Mouse (Mus musculus) forebrain, embryonic 14.5 days (tissue): ENCODE data around the gene Pdzk1. TPM values are rescaled to one million over a fixed set of nuclear protein-coding genes. Genes with fewer than 3 reads are reported as not detected.

Experiments used
- ATAC-seq: fragments of 200-750 bp; cut with Nextera tagmentation; 2 replicates; pipeline ENCODE4 v1.8.0; 2017; ENCODE audit warnings: mild to moderate bottlenecking, moderate library complexity
- DNase-seq: peaks from one replicate; pipeline ENCODE4 v3.0.0-alpha.2; 2015; ENCODE audit warnings: low spot score
- H3K27ac ChIP-seq: fragments of 300-500 bp; sonication (generic); 2 replicates; pipeline ENCODE4 v1.5.1; 2014; ENCODE audit warnings: low read depth, mild to moderate bottlenecking, control low read depth, low read length, moderate library complexity
- H3K27me3 ChIP-seq: fragments of 300-500 bp; sonication (generic); replicated peaks from 2 replicates; pipeline ENCODE4 v1.6.1; 2014; ENCODE audit warnings: low read length, control low read depth, mixed read lengths; ENCODE audit not compliant: control insufficient read depth, insufficient read depth
- H3K36me3 ChIP-seq: fragments of 300-500 bp; sonication (generic); 2 replicates; pipeline ENCODE4 v1.6.1; 2014; ENCODE audit warnings: low read length, control low read depth; ENCODE audit not compliant: control insufficient read depth, insufficient read depth
- H3K4me1 ChIP-seq: fragments of 300-500 bp; sonication (generic); 2 replicates; pipeline ENCODE4 v1.6.1; 2014; ENCODE audit warnings: antibody characterized with exemption, low read length, control low read depth; ENCODE audit not compliant: control insufficient read depth, insufficient read depth
- H3K4me2 ChIP-seq: fragments of 300-500 bp; sonication (generic); 2 replicates; pipeline ENCODE4 v1.6.1; 2014; ENCODE audit warnings: mild to moderate bottlenecking, control low read depth, low read length
- H3K4me3 ChIP-seq: fragments of 300-500 bp; sonication (generic); 2 replicates; pipeline ENCODE4 v1.5.1; 2014; ENCODE audit warnings: low read depth, low read length, control low read depth
- H3K9ac ChIP-seq: fragments of 300-500 bp; sonication (generic); 2 replicates; pipeline ENCODE4 v1.6.1; 2014; ENCODE audit warnings: mild to moderate bottlenecking, low read length, control low read depth, moderate library complexity
- H3K9me3 ChIP-seq: fragments of 300-500 bp; sonication (generic); replicated peaks from 2 replicates; pipeline ENCODE4 v1.6.1; 2016; ENCODE audit warnings: low read length, control low read depth, mixed read lengths; ENCODE audit not compliant: control insufficient read depth
- WGBS: fragments of 180-500 bp; shearing (Covaris S2); extraction: QIAGEN DNeasy Blood & Tissue Kit; methylation state at CpG from one replicate; pipeline ENCODE4 v1.1.7; 2014; 5-methylcytosine and 5-hydroxymethylcytosine counted together
- polyA plus RNA-seq: library from polyadenylated mRNA; unstranded; fragments of >200 nt; fragmentation: Nextera tagmentation; extraction: Ambion mirVana; gene quantifications from 2 replicates; pipeline ENCODE4 v1.2.1, GENCODE M21; 2014

The Pdzk1 gene
- 0.28 TPM in 1 of 2 replicates, not detected in the other for polyA plus RNA-seq

- Histone ChIP-seq H3K4me1 (no peaks in the 10 kb centered on the region), H3K4me2 (0 out of 2 replicates have a peak within 1 kb of the TSS, but pooled peaks have one; percentile 12)
Observed at GRCm38 (mm10) chr3:96828984-96829383, at the start of gene Pdzk1, which contains the start of gene Cd160. Pdzk1 (plus strand) TSS chr3:96829284. Cd160 (minus strand) TSS chr3:96829351.

DNA sequence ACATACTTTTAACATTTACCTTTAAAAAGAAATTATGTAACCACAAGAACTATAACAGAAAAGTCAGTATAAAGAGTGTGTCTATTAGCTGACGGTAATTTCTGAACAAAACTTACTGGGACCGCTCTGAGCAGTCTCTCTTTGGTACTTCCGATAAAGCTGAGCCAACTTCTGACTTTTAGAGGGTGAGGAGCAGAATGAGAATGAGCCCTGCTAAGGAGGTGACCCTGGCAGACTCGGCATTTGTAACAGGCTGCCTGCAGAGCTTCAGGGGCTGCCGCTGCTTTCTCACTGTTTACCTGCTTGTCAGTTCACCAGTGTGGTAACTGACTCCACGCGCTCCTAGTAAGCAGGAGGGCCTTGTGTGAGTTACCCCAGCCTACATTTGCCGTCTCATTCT lies 46.8 kb upstream of the Pdzk1 start:
- ATAC-seq (no peak), DNase-seq (no peak)
- H3K4me1 ChIP-seq: no peaks in the 10 kb centered on the region
- no peak overlapping the region for H3K9ac ChIP-seq
- H3K4me2 ChIP-seq: no peak overlapping the region
- no peaks in the 10 kb centered on the region for H3K9me3 ChIP-seq
- WGBS: 79% methylated on average over 8 of the region's 8 CpGs
- H3K36me3 ChIP-seq: peaks cover 15% of the 10 kb centered on the region
- H3K27me3 ChIP-seq: no peaks in the 10 kb centered on the region
- H3K27ac ChIP-seq: no peak overlapping the region
- no peak overlapping the region for H3K4me3 ChIP-seq

More at GRCm38 (mm10) chr3:96828984-96829383, at the start of gene Pdzk1, which contains the start of gene Cd160:
- H3K9ac ChIP-seq: no peak within 1 kb of the TSS
- peak; percentile 23; the same call in 1 of the 2 replicates for ATAC-seq
- no peaks in the 10 kb centered on the region for H3K27me3 ChIP-seq
- H3K27ac ChIP-seq: no peak within 1 kb of the TSS
- DNase-seq: no peak
- no peaks in the 10 kb centered on the region for H3K36me3 ChIP-seq
- no peak within 1 kb of the TSS for H3K4me3 ChIP-seq
- 80% methylated on average over 1 of the region's 1 CpGs for WGBS
- no peaks in the 10 kb centered on the region for H3K9me3 ChIP-seq

DNA sequence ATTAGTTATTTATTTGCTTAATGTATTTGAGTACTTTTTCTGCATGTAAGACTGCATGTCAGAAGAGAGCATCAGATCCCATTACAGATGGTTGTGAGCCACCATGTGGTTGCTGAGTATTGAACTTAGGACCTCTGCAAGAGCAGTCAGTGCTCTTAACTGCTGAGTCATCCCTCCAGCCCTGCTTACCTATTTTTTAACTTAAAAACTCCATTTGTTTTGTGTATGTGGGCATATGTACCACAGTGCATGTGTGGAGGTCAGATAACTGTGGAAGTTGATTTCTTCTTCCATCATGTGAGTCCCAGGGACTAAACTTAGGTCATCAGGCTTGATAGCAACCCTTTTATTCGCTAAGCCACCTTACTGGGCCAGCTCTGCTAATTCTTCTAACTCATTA lies 41.3 kb upstream of the Pdzk1 start:
- Histone ChIP-seq H3K27me3 (no peaks in the 10 kb centered on the region), H3K9ac (no peak overlapping the region), H3K27ac (no peak overlapping the region), H3K36me3 (peaks cover 49% of the 10 kb centered on the region), H3K4me3 (no peak overlapping the region), H3K9me3 (no peaks in the 10 kb centered on the region), H3K4me2 (no peak overlapping the region), H3K4me1 (no peaks in the 10 kb centered on the region)
- WGBS: 90% methylated on average over 1 of the region's 1 CpGs
- DNase-seq: no peak
- ATAC-seq: no peak

DNA sequence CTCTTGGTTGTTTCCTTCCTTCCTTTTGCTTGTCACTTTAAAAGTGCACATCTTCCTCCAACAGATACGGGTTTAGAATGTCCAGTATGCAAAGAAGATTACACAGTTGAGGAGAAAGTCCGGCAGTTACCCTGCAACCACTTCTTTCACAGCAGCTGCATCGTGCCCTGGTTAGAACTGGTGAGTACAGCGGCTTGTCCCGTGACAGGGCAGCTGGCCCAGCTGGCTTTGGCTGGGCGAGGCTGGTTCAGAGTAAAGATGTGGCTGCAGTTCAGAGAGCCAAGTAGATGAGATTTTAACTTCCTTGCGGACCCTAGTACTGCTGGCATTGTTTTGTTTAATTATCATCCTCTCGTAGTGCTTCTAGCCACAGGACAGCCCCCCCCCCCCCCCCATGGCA lies 40.6 kb upstream of the Pdzk1 start:
- ATAC-seq (no peak), DNase-seq (no peak)
- H3K4me2 ChIP-seq: no peak overlapping the region
- H3K36me3 ChIP-seq: peaks cover 49% of the 10 kb centered on the region
- no peak overlapping the region for H3K4me3 ChIP-seq
- 84% methylated on average over 8 of the region's 8 CpGs for WGBS
- no peak overlapping the region for H3K9ac ChIP-seq
- H3K4me1 ChIP-seq: no peaks in the 10 kb centered on the region
- no peaks in the 10 kb centered on the region for H3K27me3 ChIP-seq
- no peaks in the 10 kb centered on the region for H3K9me3 ChIP-seq
- no peak overlapping the region for H3K27ac ChIP-seq

GRCm38 (mm10) chr3:96800254-96800653 lies 28.8 kb upstream of the Pdzk1 start:
- WGBS: 89% methylated on average over 11 of the region's 11 CpGs
- DNase-seq (no peak), ATAC-seq (no peak)
- Histone ChIP-seq H3K27ac (no peak overlapping the region), H3K4me2 (no peak overlapping the region), H3K9ac (no peak overlapping the region), H3K4me1 (no peaks in the 10 kb centered on the region), H3K27me3 (no peaks in the 10 kb centered on the region), H3K9me3 (no peaks in the 10 kb centered on the region), H3K36me3 (peaks cover 7% of the 10 kb centered on the region; the same call in 1 of the 2 replicates), H3K4me3 (no peak overlapping the region)

- H3K4me2 ChIP-seq: no peak overlapping the region
- DNase-seq (no peak), ATAC-seq (no peak)
- no peaks in the 10 kb centered on the region for H3K27me3 ChIP-seq
- H3K9ac ChIP-seq: no peak overlapping the region
- H3K9me3 ChIP-seq: no peaks in the 10 kb centered on the region
- H3K27ac ChIP-seq: no peak overlapping the region
- no peaks in the 10 kb centered on the region for H3K36me3 ChIP-seq
- H3K4me3 ChIP-seq: no peak overlapping the region
- H3K4me1 ChIP-seq: no peaks in the 10 kb centered on the region
- WGBS: 100% methylated on average over 1 of the region's 1 CpGs
Observed at GRCm38 (mm10) chr3:96802214-96802613, 26.9 kb upstream of the Pdzk1 start.

DNA sequence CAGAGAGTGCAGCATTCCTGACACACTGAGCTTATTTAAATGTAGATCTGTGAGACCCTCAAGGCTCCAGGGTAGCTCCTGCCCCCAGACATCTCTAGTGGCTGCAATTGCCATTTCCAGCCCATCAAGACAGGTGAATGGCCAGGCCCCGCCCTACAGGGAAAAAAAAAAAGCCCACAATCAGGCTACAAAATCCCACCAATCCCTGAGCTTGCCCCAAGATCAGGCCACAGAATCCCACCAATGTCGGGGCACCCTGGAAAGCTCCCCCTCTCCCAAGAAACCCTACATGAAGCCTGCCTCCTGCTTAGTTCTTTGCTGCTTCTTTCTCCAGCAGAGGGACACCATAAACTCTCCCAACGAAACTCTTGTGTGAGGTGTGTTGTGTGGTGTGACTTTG lies 20.9 kb upstream of the Pdzk1 start:
- 74% methylated on average over 3 of the region's 3 CpGs for whole genome bisulfite sequencing

GRCm38 (mm10) chr3:96808651-96809050 lies 20.4 kb upstream of the Pdzk1 start:
- Histone ChIP-seq H3K27ac (no peak overlapping the region), H3K9me3 (no peaks in the 10 kb centered on the region), H3K9ac (no peak overlapping the region), H3K4me1 (no peaks in the 10 kb centered on the region), H3K4me3 (no peak overlapping the region), H3K36me3 (no peaks in the 10 kb centered on the region), H3K27me3 (no peaks in the 10 kb centered on the region), H3K4me2 (no peak overlapping the region)
- DNase-seq (no peak), ATAC-seq (no peak)
- WGBS: 77% methylated on average over 3 of the region's 3 CpGs

More for the DNA sequence above, 20.9 kb upstream of the Pdzk1 start:
- ATAC-seq (no peak), DNase-seq (no peak)
- Histone ChIP-seq H3K4me3 (no peak overlapping the region), H3K36me3 (no peaks in the 10 kb centered on the region), H3K4me2 (no peak overlapping the region), H3K4me1 (no peaks in the 10 kb centered on the region), H3K27me3 (no peaks in the 10 kb centered on the region), H3K9ac (no peak overlapping the region), H3K9me3 (no peaks in the 10 kb centered on the region), H3K27ac (no peak overlapping the region)

DNA sequence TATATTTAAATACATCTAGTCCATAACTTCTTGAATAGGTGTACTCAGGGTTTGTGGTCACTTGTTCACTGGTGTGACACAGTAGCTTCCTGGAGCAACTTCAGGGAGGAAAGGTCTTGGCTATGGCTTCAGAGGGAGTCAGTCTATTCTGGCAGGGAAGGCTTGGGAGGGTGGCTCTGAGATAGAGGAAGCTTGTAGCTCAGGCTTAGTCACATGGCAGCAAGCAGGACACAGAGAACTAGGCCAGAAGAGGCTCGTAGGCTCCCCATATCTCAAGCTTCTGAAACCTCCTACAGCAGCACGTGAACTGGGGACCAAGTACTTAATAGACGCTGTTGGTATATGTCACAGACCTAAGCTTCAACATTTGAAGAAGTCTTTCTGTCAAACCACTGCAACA lies 17.9 kb upstream of the Pdzk1 start:
- Histone ChIP-seq H3K4me3 (no peak overlapping the region), H3K4me1 (no peaks in the 10 kb centered on the region), H3K27me3 (no peaks in the 10 kb centered on the region), H3K9ac (no peak overlapping the region), H3K4me2 (no peak overlapping the region), H3K27ac (no peak overlapping the region), H3K36me3 (no peaks in the 10 kb centered on the region), H3K9me3 (no peaks in the 10 kb centered on the region)
- ATAC-seq (no peak), DNase-seq (no peak)
- 95% methylated on average over 3 of the region's 3 CpGs for WGBS
